Mouse (Mus musculus) left cerebral cortex, postnatal 25 days (tissue): ENCODE measurements at regions not wholly inside any gene's neighbourhood (a gene's known extent, or its start where the extent isn't known, plus 50 kb on each side); places are given as distances from the start of the nearest gene placed in this dataset.

Experiments
- DNase-seq, 2 experiments: peaks; one replicate each; pipeline ENCODE4 v3.0.0; 2022; ENCODE audit warnings: low spot score in 2 of 2, mixed read lengths in 1 of 2
- intact Hi-C: fragments of 180-260 bp; cut with DNase I; formaldehyde crosslinking; loops from one replicate; pipeline ENCODE4 v1.15.1; 2025

- DNase-seq = no peak
- intact Hi-C loops = loop anchor here (2.0 kb wide), 2 partner anchors 285 to 373 kb away; no protein-coding TSS in a partner anchor
Observed at GRCm38 (mm10) chr3:35688111-35688510, 65.8 kb upstream of the Atp11b start.

GRCm38 (mm10) chr3:35688781-35689180, 65.1 kb upstream of the Atp11b start:
- peak; percentile 24 to 63 for DNase-seq
- intact Hi-C loops = loop anchor here (2.0 kb wide), 2 partner anchors 284 to 372 kb away; no protein-coding TSS in a partner anchor

DNA sequence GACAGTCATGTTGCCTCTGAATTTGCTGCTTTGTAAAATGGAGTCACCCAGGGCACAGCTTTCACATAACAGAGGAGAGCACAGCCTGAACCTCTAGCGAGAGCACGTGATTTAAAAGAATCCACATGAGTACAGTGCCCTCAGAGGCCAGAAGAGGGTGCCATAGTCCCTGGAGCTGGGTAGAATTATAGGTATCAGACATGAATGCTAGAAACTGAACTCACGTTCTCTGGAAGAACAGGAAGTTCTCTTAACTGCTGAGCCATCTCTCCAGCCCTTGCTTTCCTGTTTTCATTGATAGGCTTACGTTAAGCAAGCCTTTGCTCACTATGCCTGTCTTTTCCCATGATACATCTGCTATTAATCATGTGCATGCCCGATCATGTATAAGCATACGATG, 60.9 kb upstream of the Atp11b start:
- intact Hi-C loops = loop anchor here (5.0 kb wide), 1 partner anchor 59 kb away; the partner anchor contains the start of gene Atp11b
- peak; percentile 71 to 87 for DNase-seq

- DNase-seq = no peak
- intact Hi-C loops = loop anchor here (5.0 kb wide), 1 partner anchor 59 kb away; the partner anchor contains the start of gene Atp11b
Observed at GRCm38 (mm10) chr3:35693551-35693950, 60.4 kb upstream of the Atp11b start.

GRCm38 (mm10) chr3:35694241-35694640, 59.7 kb upstream of the Atp11b start:
- no peak for DNase-seq
- intact Hi-C loops = loop anchor here (5.0 kb wide), 1 partner anchor 58 kb away; the partner anchor contains the start of gene Atp11b

DNA sequence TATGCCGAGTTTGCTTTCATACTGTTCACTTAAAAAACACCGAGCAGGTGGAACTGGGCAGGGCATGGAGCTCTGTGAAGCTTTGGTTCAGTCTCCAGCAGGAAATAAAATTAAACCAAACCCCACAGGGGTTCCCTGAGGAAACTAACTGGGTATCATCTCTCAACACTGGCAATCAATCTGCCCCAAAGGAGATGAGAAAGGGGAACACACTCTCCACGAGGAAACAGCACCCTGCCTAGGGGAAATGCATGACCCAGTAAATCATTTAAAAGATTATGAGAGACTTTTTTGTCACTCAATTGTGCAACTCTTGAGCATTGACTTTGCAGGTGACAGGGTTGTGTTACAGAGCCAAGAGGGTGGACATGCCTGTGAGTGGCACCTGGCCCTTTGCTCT, 58.0 kb upstream of the Atp11b start:
- DNase-seq = no peak
- intact Hi-C loops = no loop called here

- DNase-seq = no peak
- intact Hi-C loops = no loop called here
Observed at GRCm38 (mm10) chr3:35699266-35699665, 54.6 kb upstream of the Atp11b start.

GRCm38 (mm10) chr3:35699979-35700378, 53.9 kb upstream of the Atp11b start:
- DNase-seq = no peak
- intact Hi-C loops = no loop called here

DNA sequence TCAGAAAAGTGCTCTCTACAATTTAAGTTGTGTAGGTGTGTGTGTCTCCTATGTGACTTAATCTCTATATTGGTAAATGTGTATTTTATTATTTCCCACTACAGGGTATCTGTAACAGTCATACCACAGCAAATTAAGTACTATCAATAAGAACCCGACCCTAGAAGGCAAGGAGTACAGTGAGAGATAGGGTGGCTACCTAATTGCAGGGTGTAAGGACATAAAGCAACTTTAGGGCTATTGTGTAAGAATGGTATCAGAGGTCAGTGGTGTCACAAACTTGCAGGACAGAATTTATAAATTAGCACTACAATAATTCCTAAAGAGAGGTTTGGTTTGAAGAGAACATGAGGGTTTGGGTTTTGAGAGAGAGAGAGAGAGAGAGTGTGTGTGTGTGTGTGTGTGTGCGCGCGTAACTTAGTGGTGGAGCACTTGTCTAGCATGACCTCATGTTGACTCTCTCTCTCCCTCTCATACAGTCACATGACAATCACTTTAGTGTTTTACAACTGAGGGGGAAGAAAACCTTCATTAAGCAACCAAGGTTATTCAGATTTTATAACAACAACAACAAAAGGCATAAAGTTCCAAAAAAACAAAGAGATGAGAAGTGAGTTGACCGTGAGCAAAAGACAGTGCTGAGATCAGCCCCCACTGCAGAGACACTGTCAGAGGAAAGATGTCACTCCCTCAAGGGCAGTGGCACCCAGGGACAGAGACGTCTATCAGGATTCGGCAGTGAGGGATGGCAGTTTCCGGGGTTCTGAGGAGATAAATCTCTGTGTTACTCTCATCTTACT, 50.2 kb upstream of the Atp11b start:
- intact Hi-C loops = no loop called here

More for the DNA sequence above, 50.2 kb upstream of the Atp11b start:
- DNase-seq = no peak
